Mouse (Mus musculus) midbrain, postnatal 0 days (tissue): ENCODE results near the gene Adap2. TPM values are rescaled to one million over a fixed set of nuclear protein-coding genes. Genes with fewer than 3 reads are reported as not detected.

Experiments
- ATAC-seq: fragments of 200-750 bp; cut with Nextera tagmentation; 2 replicates; pipeline ENCODE4 v1.8.0; 2017; ENCODE audit warnings: moderate number of reproducible peaks, mild to moderate bottlenecking, moderate TSS enrichment, moderate library complexity; ENCODE audit not compliant: low FRiP score
- DNase-seq: peaks from one replicate; pipeline ENCODE4 v3.0.0-alpha.2; 2015; ENCODE audit warnings: low spot score
- H3K27ac ChIP-seq: fragments of 300-500 bp; sonication (generic); 2 replicates; pipeline ENCODE4 v1.5.1; 2014; ENCODE audit warnings: low read depth, mild to moderate bottlenecking, low read length, mixed read lengths
- H3K27me3 ChIP-seq: fragments of 300-500 bp; sonication (generic); 2 replicates; pipeline ENCODE4 v1.6.1; 2014; ENCODE audit warnings: low read length, control low read depth, mixed read lengths; ENCODE audit not compliant: insufficient read depth
- H3K36me3 ChIP-seq: fragments of 300-500 bp; sonication (generic); 2 replicates; pipeline ENCODE4 v1.6.1; 2014; ENCODE audit warnings: low read length, control low read depth, mixed read lengths; ENCODE audit not compliant: insufficient read depth
- H3K4me1 ChIP-seq: fragments of 300-500 bp; sonication (generic); 2 replicates; pipeline ENCODE4 v1.6.1; 2014; ENCODE audit warnings: mild to moderate bottlenecking, control low read depth, antibody characterized with exemption, low read length, mixed read lengths; ENCODE audit not compliant: insufficient read depth
- H3K4me2 ChIP-seq: fragments of 300-500 bp; sonication (generic); 2 replicates; pipeline ENCODE4 v1.6.1; 2014; ENCODE audit warnings: low read depth, mild to moderate bottlenecking, low read length, mixed read lengths; ENCODE audit not compliant: poor library complexity, severe bottlenecking
- H3K4me3 ChIP-seq: fragments of 300-500 bp; sonication (generic); 2 replicates; pipeline ENCODE4 v1.5.1; 2014; ENCODE audit warnings: low read depth, mild to moderate bottlenecking, low read length, moderate library complexity
- H3K9ac ChIP-seq: fragments of 300-500 bp; sonication (generic); replicated peaks from 2 replicates; pipeline ENCODE4 v1.6.1; 2014; ENCODE audit warnings: mild to moderate bottlenecking, low read length, moderate library complexity, mixed read lengths; ENCODE audit not compliant: poor library complexity, severe bottlenecking
- H3K9me3 ChIP-seq: fragments of 300-500 bp; sonication (generic); 2 replicates; pipeline ENCODE4 v1.6.1; 2016; ENCODE audit warnings: low read length, control low read depth
- CTCF ChIP-seq: IDR thresholded peaks from 2 replicates; pipeline ENCODE4 v1.5.1; 2016; ENCODE audit warnings: antibody characterized with exemption, mild to moderate bottlenecking
- WGBS: fragments of 180-500 bp; shearing (Covaris S2); extraction: QIAGEN DNeasy Blood & Tissue Kit; methylation state at CpG from one replicate; pipeline ENCODE4 v1.1.7; 2014; 5-methylcytosine and 5-hydroxymethylcytosine counted together
- polyA plus RNA-seq: library from polyadenylated mRNA; unstranded; fragments of >200 nt; fragmentation: Nextera tagmentation; extraction: Ambion mirVana; gene quantifications from 2 replicates; pipeline ENCODE4 v1.2.1, GENCODE M21; 2015
- total RNA-seq: library from RNA; depleted of rRNA; stranded (reverse); fragments of >200 nt; gene quantifications from 2 replicates; pipeline ENCODE4 v1.2.3, GENCODE M21; 2014; rRNA removed

The Adap2 gene
- total RNA-seq (5.7 and 11.2 TPM in 2 replicates), polyA plus RNA-seq (4.0 and 4.2 TPM in 2 replicates)

DNA sequence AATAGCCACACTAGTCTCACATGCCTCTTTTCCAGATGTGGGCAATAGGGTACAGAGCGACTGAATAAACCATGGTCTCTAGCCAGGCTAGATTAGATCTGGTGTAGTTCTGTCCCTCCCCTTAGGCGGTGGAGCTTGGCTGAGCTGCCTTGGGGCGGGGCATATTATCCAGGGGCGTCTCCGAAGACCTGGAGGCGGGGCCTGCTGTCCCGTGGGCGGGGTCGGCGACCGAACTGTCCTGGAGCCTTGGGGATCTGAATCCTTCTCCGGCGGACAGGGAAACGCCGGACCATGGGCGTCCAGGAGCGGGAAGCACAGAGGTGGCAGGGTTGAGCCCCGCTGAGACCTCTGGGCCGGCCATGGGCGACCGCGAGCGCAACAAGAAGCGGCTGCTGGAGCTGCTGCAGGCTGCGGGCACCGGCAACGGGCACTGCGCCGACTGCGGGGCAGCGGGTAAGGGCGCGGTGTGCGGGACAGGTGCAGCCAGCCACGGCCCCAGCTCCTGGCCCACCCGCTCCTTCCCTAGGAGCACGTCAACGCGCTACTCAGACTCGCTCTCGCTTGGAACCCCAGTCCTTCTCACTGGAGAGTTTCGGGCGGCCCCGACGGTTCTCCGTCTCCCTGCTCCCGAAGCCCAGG is at the start of gene Adap2:
Adap2 (plus strand) TSS at position 249 of the 639 bp plus-strand sequence.
- peaks cover 23% of the 10 kb centered on the region for H3K27me3 ChIP-seq
- H3K4me1 ChIP-seq, result peaks cover 2% of the 10 kb centered on the region; the same call in 1 of the 2 replicates
- no peaks in the 10 kb centered on the region for H3K9me3 ChIP-seq
- 2% methylated on average over 43 of the region's 47 CpGs for WGBS
- TF ChIP-seq CTCF, result no peak
- H3K4me2 ChIP-seq, result peak within 1 kb of the TSS; percentile 73
- peak within 1 kb of the TSS; percentile 46 for H3K4me3 ChIP-seq
- DNase-seq, result peak; percentile 53
- H3K9ac ChIP-seq, result peak within 1 kb of the TSS; percentile 55
- ATAC-seq, result no peak
- no peak within 1 kb of the TSS for H3K27ac ChIP-seq
- H3K36me3 ChIP-seq, result no peaks in the 10 kb centered on the region

DNA sequence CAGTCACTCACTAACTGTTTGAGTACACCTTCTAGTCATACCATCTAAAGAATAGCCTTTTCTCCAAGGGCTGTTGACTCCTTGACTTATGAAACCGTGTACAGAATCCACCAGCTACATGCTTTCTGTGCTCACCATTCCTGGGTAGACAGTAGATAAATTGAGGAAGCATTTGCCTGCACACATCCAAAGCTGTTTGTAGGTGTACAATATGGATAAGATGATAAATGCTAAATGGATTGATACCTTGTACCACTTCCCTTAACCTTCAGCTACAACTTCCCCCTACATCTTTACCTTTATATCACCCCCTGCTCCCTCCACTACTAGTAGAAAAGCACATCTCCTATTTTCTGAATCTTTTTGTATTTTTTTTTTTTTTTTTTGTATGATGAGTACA is 49.5 kb upstream of the Adap2 start:
- Histone ChIP-seq H3K4me2 (no peak overlapping the region), H3K36me3 (peaks cover 25% of the 10 kb centered on the region), H3K27me3 (no peaks in the 10 kb centered on the region), H3K4me1 (no peaks in the 10 kb centered on the region), H3K9ac (no peak overlapping the region), H3K4me3 (no peak overlapping the region), H3K9me3 (no peaks in the 10 kb centered on the region), H3K27ac (no peak overlapping the region)
- ATAC-seq (no peak), DNase-seq (no peak)
- WGBS, result 88% methylated on average over 1 of the region's 1 CpGs
- no peak for TF ChIP-seq CTCF

DNA sequence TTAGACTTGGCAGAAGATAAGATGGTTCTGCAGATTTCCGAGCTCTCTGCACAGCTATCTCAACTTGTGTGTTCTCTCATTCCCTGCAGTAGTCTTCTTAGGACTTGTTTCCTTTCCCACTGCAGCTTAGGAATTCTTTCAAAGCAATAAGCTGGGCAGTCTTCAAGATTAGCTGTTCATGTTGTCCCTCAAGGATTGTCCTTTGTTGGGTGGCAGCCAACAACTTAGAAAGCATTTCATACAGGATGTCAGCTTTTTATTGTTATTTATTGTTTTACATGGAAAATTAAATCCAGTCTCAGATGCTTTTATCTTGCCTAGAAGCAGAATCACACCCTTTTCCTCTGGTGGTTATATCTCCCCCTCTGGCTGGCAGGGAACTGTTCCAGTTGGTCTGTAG is 37.5 kb upstream of the Adap2 start:
- H3K27ac ChIP-seq, result no peak overlapping the region
- DNase-seq (no peak), ATAC-seq (no peak)
- no peaks in the 10 kb centered on the region for H3K9me3 ChIP-seq
- no peaks in the 10 kb centered on the region for H3K4me1 ChIP-seq
- TF ChIP-seq CTCF, result no peak
- H3K27me3 ChIP-seq, result no peaks in the 10 kb centered on the region
- WGBS, result 73% methylated on average over 1 of the region's 1 CpGs
- peaks cover 7% of the 10 kb centered on the region; the same call in 1 of the 2 replicates for H3K36me3 ChIP-seq
- no peak overlapping the region for H3K4me2 ChIP-seq
- H3K4me3 ChIP-seq, result no peak overlapping the region
- H3K9ac ChIP-seq, result no peak overlapping the region

DNA sequence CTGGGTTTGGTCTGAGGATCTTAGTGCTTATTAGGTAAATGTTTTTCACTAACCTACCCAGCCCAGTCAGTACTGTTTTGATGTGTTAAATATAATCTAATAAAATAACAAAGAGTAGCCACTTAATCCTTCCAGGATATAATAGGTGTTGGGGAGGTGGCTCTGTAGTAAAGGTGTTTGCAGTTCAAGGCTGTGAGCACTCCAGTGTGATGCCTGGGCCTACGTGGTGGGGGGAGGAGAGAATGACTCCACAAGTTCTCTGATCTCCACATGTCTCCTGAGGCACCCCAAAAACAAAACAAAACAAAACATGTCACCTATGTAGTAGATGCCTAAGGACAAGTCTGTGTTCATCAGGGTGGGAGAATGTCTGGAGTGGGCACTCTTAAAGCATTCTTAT is 21.9 kb upstream of the Adap2 start:
- H3K4me1 ChIP-seq, result no peaks in the 10 kb centered on the region

DNA sequence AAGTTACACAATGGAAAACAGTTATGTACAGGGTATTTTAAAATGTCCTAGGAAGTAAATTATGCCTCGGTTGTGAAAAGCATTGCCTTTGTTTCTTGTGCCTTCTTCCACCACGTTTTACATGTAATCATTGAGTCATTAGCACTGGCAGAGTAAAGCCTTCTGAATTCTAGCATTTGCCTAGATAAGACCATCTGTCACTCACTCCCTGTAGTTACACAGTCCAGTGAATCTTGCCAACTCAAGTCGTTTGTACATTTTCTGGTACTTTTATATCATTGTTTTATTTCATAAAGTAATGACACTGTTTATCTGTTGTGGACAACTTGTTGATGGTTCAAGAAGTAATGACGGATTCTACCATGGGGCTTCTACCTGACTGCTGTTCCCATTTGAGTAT is 19.2 kb upstream of the Adap2 start:
- Histone ChIP-seq H3K9ac (no peak overlapping the region), H3K4me2 (no peak overlapping the region), H3K4me3 (no peak overlapping the region), H3K9me3 (no peaks in the 10 kb centered on the region), H3K27ac (no peak overlapping the region), H3K27me3 (no peaks in the 10 kb centered on the region), H3K4me1 (no peaks in the 10 kb centered on the region), H3K36me3 (peaks cover 16% of the 10 kb centered on the region; the same call in 1 of the 2 replicates)
- 80% methylated on average over 4 of the region's 4 CpGs for WGBS
- DNase-seq (no peak), ATAC-seq (no peak)
- TF ChIP-seq CTCF, result no peak

More for the DNA sequence above, 21.9 kb upstream of the Adap2 start:
- Histone ChIP-seq H3K9me3 (no peaks in the 10 kb centered on the region), H3K4me3 (no peak overlapping the region), H3K27ac (no peak overlapping the region), H3K9ac (no peak overlapping the region), H3K27me3 (no peaks in the 10 kb centered on the region), H3K4me2 (no peak overlapping the region), H3K36me3 (peaks cover 16% of the 10 kb centered on the region; the same call in 1 of the 2 replicates)
- ATAC-seq, result no peak
- DNase-seq, result no peak
- TF ChIP-seq CTCF, result no peak
- 73% methylated on average over 1 of the region's 1 CpGs for WGBS

DNA sequence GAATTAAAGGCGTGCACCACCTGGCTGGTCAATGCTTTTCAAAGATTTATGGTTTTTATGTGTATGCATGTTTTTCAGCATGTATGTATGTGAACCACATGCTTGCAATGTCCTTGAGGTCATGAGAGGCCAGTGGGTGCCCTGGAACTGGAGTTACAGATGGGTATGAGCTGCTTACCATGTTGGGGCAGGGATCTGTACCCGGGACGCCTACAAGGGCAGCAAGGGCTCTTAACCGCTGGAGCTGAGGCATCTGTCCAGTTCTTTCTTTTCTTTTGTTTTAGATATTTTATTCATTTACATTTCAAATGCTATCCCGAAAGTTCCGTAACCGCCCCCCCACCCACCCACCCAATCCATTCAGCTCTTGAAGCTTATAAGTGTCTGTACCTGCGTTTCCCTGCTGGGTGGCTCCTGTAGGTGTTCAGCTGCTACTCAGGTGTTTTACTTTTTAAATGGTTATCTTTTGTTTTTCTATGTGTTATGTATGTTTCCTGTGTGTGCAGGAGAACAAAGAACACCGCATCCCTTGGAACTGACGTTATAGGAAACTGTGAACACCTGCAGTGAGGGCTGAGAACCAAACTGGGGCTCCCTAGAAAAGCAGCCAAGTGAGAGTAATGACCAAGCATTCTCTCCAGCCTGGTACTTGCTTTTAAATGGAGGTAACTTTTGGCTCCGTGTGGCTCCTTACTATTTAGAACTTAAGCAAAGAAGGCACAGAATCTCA is 17.8 kb upstream of the Adap2 start:
- Histone ChIP-seq H3K9ac (no peak overlapping the region), H3K4me2 (no peak overlapping the region), H3K9me3 (no peaks in the 10 kb centered on the region), H3K27me3 (no peaks in the 10 kb centered on the region), H3K36me3 (peaks cover 19% of the 10 kb centered on the region), H3K4me3 (no peak overlapping the region), H3K27ac (no peak overlapping the region), H3K4me1 (0 out of 2 replicates have a peak, but pooled peaks cover 3% of the 10 kb centered on the region)
- WGBS, result 90% methylated on average over 11 of the region's 11 CpGs
- no peak for TF ChIP-seq CTCF
- DNase-seq, result no peak
- ATAC-seq, result no peak
